Mouse (Mus musculus): Measurements from ENCODE around the gene Mertk.

- no peak for TF ChIP-seq CTCF (IDR thresholded peaks at IDR 0.05; ENCODE audit: low read depth, low read length)
- TF ChIP-seq POLR2A (IDR thresholded peaks at IDR 0.05; ENCODE audit: insufficient read depth, low read length) = no peak
These were observed 120.3 kb downstream of the Mertk start for GRCm38 (mm10) chr2:128818956-128819643.
